Mouse (Mus musculus) CH12.LX (cell line): ENCODE data around the gene Dnajc1. TPM values are rescaled to one million over a fixed set of nuclear protein-coding genes. Genes with fewer than 3 reads are reported as not detected.

Experiments
- DNase-seq: peaks from one replicate; pipeline ENCODE4 v3.0.0-alpha.2; 2013; ENCODE audit errors: extremely low read depth
- H3K27ac ChIP-seq: 2 replicates; pipeline ENCODE4 v1.5.1; 2012; ENCODE audit warnings: low read depth, mild to moderate bottlenecking, control low read depth, moderate library complexity; ENCODE audit not compliant: insufficient read depth
- H3K27me3 ChIP-seq: replicated peaks from 2 replicates; pipeline ENCODE3; 2012; ENCODE audit warnings: inconsistent platforms
- H3K36me3 ChIP-seq, 2 experiments: replicated peaks in 1 of 2; 2 replicates each; pipeline versions ENCODE3 to v1.6.1; 2012; ENCODE audit warnings: inconsistent platforms in 1 of 2, low read length in 1 of 2, mild to moderate bottlenecking in 1 of 2, mixed read lengths in 1 of 2, moderate library complexity in 1 of 2; ENCODE audit not compliant: control insufficient read depth in 1 of 2, insufficient read depth in 1 of 2
- H3K4me1 ChIP-seq, 2 experiments: 2 replicates each; pipeline ENCODE4 v1.6.1; 2012; ENCODE audit warnings: inconsistent platforms in 1 of 2, moderate library complexity in 1 of 2; ENCODE audit not compliant: insufficient read depth in 2 of 2, control insufficient read depth in 1 of 2
- H3K4me2 ChIP-seq: 2 replicates; pipeline ENCODE4 v1.6.1; 2012; ENCODE audit warnings: low read depth, mild to moderate bottlenecking, control low read depth; ENCODE audit not compliant: poor library complexity, insufficient read depth, severe bottlenecking
- H3K4me3 ChIP-seq, 3 experiments: fragments of 150-350 bp in 1 of 3; sonication (generic) in 1 of 3; replicated peaks in 1 of 3; 2 replicates each; pipeline versions ENCODE3 to v1.5.1; 2011 to 2012; ENCODE audit warnings: low read depth in 2 of 3, low read length in 2 of 3, mild to moderate bottlenecking in 2 of 3, moderate library complexity in 2 of 3, control low read depth in 1 of 3, improper control_type of control experiment in 1 of 3, inconsistent platforms in 1 of 3, mixed read lengths in 1 of 3; ENCODE audit not compliant: poor library complexity in 1 of 3
- H3K79me2 ChIP-seq: replicated peaks from 2 replicates; pipeline ENCODE4 v1.6.1; 2012; ENCODE audit warnings: mild to moderate bottlenecking, moderate library complexity; ENCODE audit not compliant: control insufficient read depth, poor library complexity, insufficient read depth, severe bottlenecking; ENCODE audit errors: extremely low read depth
- H3K9ac ChIP-seq: 2 replicates; pipeline ENCODE4 v1.6.1; 2012; ENCODE audit warnings: low read depth, mild to moderate bottlenecking, control low read depth, moderate library complexity; ENCODE audit not compliant: insufficient read depth
- H3K9me3 ChIP-seq: replicated peaks from 2 replicates; pipeline ENCODE3; 2012; ENCODE audit warnings: low read length, inconsistent platforms, mixed read lengths
- BHLHE40 ChIP-seq: IDR thresholded peaks from 2 replicates; pipeline ENCODE4 v1.6.1; 2011; ENCODE audit warnings: mild to moderate bottlenecking, low read depth, low read length, improper control_type of control experiment
- CHD2 ChIP-seq: IDR thresholded peaks from 2 replicates; pipeline ENCODE4 v1.6.1; 2011; ENCODE audit warnings: low read length, improper control_type of control experiment
- E2F4 ChIP-seq: IDR thresholded peaks from 2 replicates; pipeline ENCODE4 v1.6.1; 2011; ENCODE audit warnings: low read depth, low read length, improper control_type of control experiment; ENCODE audit not compliant: insufficient replicate concordance
- ELF1 ChIP-seq: IDR thresholded peaks from 2 replicates; pipeline ENCODE4 v1.6.1; 2014; ENCODE audit warnings: low read depth, mild to moderate bottlenecking, inconsistent platforms, low read length, improper control_type of control experiment
- ETS1 ChIP-seq: conservative IDR thresholded peaks from 2 replicates; pipeline ENCODE4 v1.6.1; 2012; ENCODE audit warnings: low read depth, mild to moderate bottlenecking, inconsistent platforms, low read length, improper control_type of control experiment, moderate library complexity
- GABPA ChIP-seq: IDR thresholded peaks from 2 replicates; pipeline ENCODE4 v1.6.1; 2012; ENCODE audit warnings: low read depth, low read length, improper control_type of control experiment, inconsistent platforms; ENCODE audit not compliant: insufficient replicate concordance
- HCFC1 ChIP-seq: IDR thresholded peaks from 2 replicates; pipeline ENCODE4 v1.6.1; 2012; ENCODE audit warnings: low read depth, mild to moderate bottlenecking, inconsistent platforms, low read length, improper control_type of control experiment
- IRF4 ChIP-seq: IDR thresholded peaks from 2 replicates; pipeline ENCODE4 v1.6.1; 2014; ENCODE audit warnings: low read depth, mild to moderate bottlenecking, inconsistent platforms, low read length, improper control_type of control experiment
- JUN ChIP-seq: IDR thresholded peaks from 2 replicates; pipeline ENCODE4 v1.6.1; 2011; ENCODE audit warnings: low read depth, mild to moderate bottlenecking, low read length, improper control_type of control experiment, moderate library complexity; ENCODE audit not compliant: insufficient read depth
- JUND ChIP-seq: conservative IDR thresholded peaks from 2 replicates; pipeline ENCODE4 v1.6.1; 2011; ENCODE audit warnings: low read depth, low read length, improper control_type of control experiment
- KAT2A ChIP-seq: IDR thresholded peaks from 2 replicates; pipeline ENCODE4 v1.6.1; 2012; ENCODE audit warnings: low read length, improper control_type of control experiment, inconsistent platforms; ENCODE audit not compliant: insufficient replicate concordance
- MAFK ChIP-seq: IDR thresholded peaks from 2 replicates; pipeline ENCODE4 v1.6.1; 2011; ENCODE audit warnings: low read length, improper control_type of control experiment; ENCODE audit not compliant: insufficient replicate concordance
- MAX ChIP-seq: IDR thresholded peaks from 2 replicates; pipeline ENCODE4 v1.6.1; 2011; ENCODE audit warnings: low read length, improper control_type of control experiment
- MXI1 ChIP-seq: IDR thresholded peaks from 2 replicates; pipeline ENCODE4 v1.6.1; 2011; ENCODE audit warnings: mild to moderate bottlenecking, low read depth, low read length, improper control_type of control experiment
- MYC ChIP-seq: IDR thresholded peaks from 2 replicates; pipeline ENCODE4 v1.6.1; 2011; ENCODE audit warnings: low read depth, mild to moderate bottlenecking, improper control_type of control experiment, low read length
- NELFE ChIP-seq: IDR thresholded peaks from 2 replicates; pipeline ENCODE4 v1.6.1; 2011; ENCODE audit warnings: low read depth, low read length, improper control_type of control experiment
- NRF1 ChIP-seq: IDR thresholded peaks from 2 replicates; pipeline ENCODE4 v1.6.1; 2014; ENCODE audit warnings: low read depth, mild to moderate bottlenecking, inconsistent platforms, low read length, improper control_type of control experiment, moderate library complexity
- PAX5 ChIP-seq: IDR thresholded peaks from 2 replicates; pipeline ENCODE4 v1.6.1; 2012; ENCODE audit warnings: low read length, inconsistent platforms, mixed read lengths
- POLR2AphosphoS2 ChIP-seq: IDR thresholded peaks from 2 replicates; pipeline ENCODE4 v1.6.1; 2011; ENCODE audit warnings: low read depth, low read length, improper control_type of control experiment
- RAD21 ChIP-seq: IDR thresholded peaks from 2 replicates; pipeline ENCODE4 v1.6.1; 2011; ENCODE audit warnings: low read depth, mild to moderate bottlenecking, low read length, improper control_type of control experiment, moderate library complexity
- RCOR1 ChIP-seq: conservative IDR thresholded peaks from 2 replicates; pipeline ENCODE4 v1.6.1; 2012; ENCODE audit warnings: low read depth, mild to moderate bottlenecking, inconsistent platforms, low read length, improper control_type of control experiment
- SMC3 ChIP-seq: IDR thresholded peaks from 2 replicates; pipeline ENCODE4 v1.6.1; 2011; ENCODE audit warnings: low read depth, low read length, improper control_type of control experiment
- TCF12 ChIP-seq: IDR thresholded peaks from 2 replicates; pipeline ENCODE4 v1.6.1; 2014; ENCODE audit warnings: low read depth, mild to moderate bottlenecking, inconsistent platforms, low read length, improper control_type of control experiment
- USF1 ChIP-seq: IDR thresholded peaks from 2 replicates; pipeline ENCODE4 v1.6.1; 2014; ENCODE audit warnings: low read depth, mild to moderate bottlenecking, inconsistent platforms, low read length, improper control_type of control experiment
- ZC3H11A ChIP-seq: IDR thresholded peaks from 2 replicates; pipeline ENCODE4 v1.6.1; 2012; ENCODE audit warnings: low read depth, mild to moderate bottlenecking, inconsistent platforms, low read length, improper control_type of control experiment
- ZKSCAN1 ChIP-seq: IDR thresholded peaks from 2 replicates; pipeline ENCODE4 v1.6.1; 2012; ENCODE audit warnings: low read depth, inconsistent platforms, low read length, improper control_type of control experiment, borderline replicate concordance
- dilution Hi-C: fragments of 300-500 bp; cut with MboI; formaldehyde crosslinking; loops from 2 replicates; pipeline ENCODE4 v1.14.3; 2020; ENCODE audit warnings: low sequenced_read_pairs; ENCODE audit not compliant: extremely low pct_unique_long_range_greater_than_20kb, extremely low pct_ligation_motif_present
- in situ Hi-C: fragments of 300-500 bp; cut with MboI; formaldehyde crosslinking; loops from 3 replicates; pipeline ENCODE4 v1.14.3; 2019; ENCODE audit warnings: low sequenced_read_pairs, low pct_ligation_motif_present, low pct_unique_long_range_greater_than_20kb, mixed read lengths
- polyA plus RNA-seq: library from polyadenylated mRNA; unstranded; fragments of >175 nt; gene quantifications from 2 replicates; pipeline ENCODE4 v1.2.1, GENCODE M21; 2012; ENCODE audit warnings: low read depth; ENCODE audit not compliant: insufficient read length
- total RNA-seq, 2 experiments: library from RNA; depleted of rRNA; stranded (reverse); fragments of 300-350 nt in 1 of 2; fragments of >200 nt in 1 of 2; gene quantifications; 2 replicates each; pipeline ENCODE4 v1.2.3; 2012 to 2014

Dnajc1 gene
- total and polyA plus RNA-seq, 3 experiments = 13.5 to 32.9 (median 17.1) TPM

GRCm38 (mm10) chr2:18195285-18195684 is 197.3 kb downstream of the Dnajc1 start:
- Histone ChIP-seq H3K27ac (no peak overlapping the region), H3K79me2 (no peaks in the 10 kb centered on the region), H3K27me3 (no peaks in the 10 kb centered on the region), H3K4me2 (no peak overlapping the region), H3K9me3 (no peaks in the 10 kb centered on the region), H3K9ac (no peak overlapping the region), H3K4me1 (no peaks in the 10 kb centered on the region), H3K4me3 (no peak overlapping the region), H3K36me3 (peaks cover 39 to 56% of the 10 kb centered on the region in 2 experiments)
- TF ChIP-seq MAFK = no peak
- no peak for TF ChIP-seq MAX
- no peak for TF ChIP-seq SMC3
- TF ChIP-seq IRF4 = no peak
- no peak for TF ChIP-seq ETS1
- TF ChIP-seq BHLHE40 = no peak
- TF ChIP-seq RCOR1 = no peak
- no peak for TF ChIP-seq NRF1
- TF ChIP-seq MXI1 = no peak
- no peak for TF ChIP-seq POLR2AphosphoS2
- TF ChIP-seq E2F4 = no peak
- TF ChIP-seq JUN = no peak
- TF ChIP-seq KAT2A = no peak
- TF ChIP-seq ELF1 = no peak
- no peak for TF ChIP-seq ZC3H11A
- TF ChIP-seq TCF12 = no peak
- TF ChIP-seq USF1 = no peak
- TF ChIP-seq NELFE = no peak
- TF ChIP-seq MYC = no peak
- DNase-seq = no peak
- dilution Hi-C loops (no loop called here), in situ Hi-C loops (no loop called here)

- in situ Hi-C loops (loop anchor here (10.0 kb wide), 1 partner anchor 154 kb away; the partner anchor contains the start of gene A930004D18Rik), dilution Hi-C loops (no loop called here)
- DNase-seq = no peak
- Histone ChIP-seq H3K79me2 (no peaks in the 10 kb centered on the region), H3K27me3 (no peaks in the 10 kb centered on the region), H3K4me2 (no peak overlapping the region), H3K9me3 (no peaks in the 10 kb centered on the region), H3K9ac (no peak overlapping the region), H3K36me3 (peaks cover 52 to 60% of the 10 kb centered on the region in 2 experiments), H3K4me1 (no peaks in the 10 kb centered on the region), H3K4me3 (no peak overlapping the region), H3K27ac (no peak overlapping the region)
- no peak for TF ChIP-seq NELFE
- no peak for TF ChIP-seq ZKSCAN1
- TF ChIP-seq KAT2A = no peak
- TF ChIP-seq POLR2AphosphoS2 = no peak
- no peak for TF ChIP-seq JUND
- TF ChIP-seq SMC3 = no peak
- TF ChIP-seq CHD2 = no peak
- TF ChIP-seq ETS1 = no peak
- no peak for TF ChIP-seq GABPA
- TF ChIP-seq IRF4 = no peak
- no peak for TF ChIP-seq BHLHE40
- TF ChIP-seq PAX5 = no peak
- no peak for TF ChIP-seq HCFC1
- no peak for TF ChIP-seq RAD21
- no peak for TF ChIP-seq NRF1
- no peak for TF ChIP-seq TCF12
- no peak for TF ChIP-seq RCOR1
Observed at GRCm38 (mm10) chr2:18188367-18188766, 204.3 kb downstream of the Dnajc1 start.
